Comparison of ENCODE assay signal across 8 mouse cellular contexts in the genomic region with DNA sequence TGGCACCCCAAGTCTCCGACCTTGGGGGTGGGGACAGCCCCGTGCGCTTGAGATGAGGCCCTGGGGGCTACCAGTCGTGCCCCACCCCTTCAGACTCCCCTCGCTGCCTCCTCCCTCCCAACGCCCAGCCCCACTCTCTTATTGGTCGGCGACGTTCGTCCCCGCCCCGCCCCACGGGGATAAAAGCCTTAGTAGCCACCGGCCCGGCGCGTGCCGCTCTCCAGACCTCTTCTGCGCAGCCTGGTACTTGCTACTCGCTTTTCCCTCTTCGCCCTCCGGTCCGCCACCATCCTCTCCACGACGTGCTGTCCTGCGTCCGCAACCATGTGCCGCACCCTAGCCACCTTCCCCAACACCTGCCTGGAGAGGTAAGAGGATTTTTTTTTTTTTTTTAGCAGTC. TPM values are rescaled to one million over a fixed set of nuclear protein-coding genes. Genes with fewer than 3 reads are reported as not detected.
DNase-seq lines count a peak whose midpoint lies in the region; ATAC-seq and TF ChIP-seq lines count a peak whose summit lies in the region.

TSS of gene Rgs16 (plus strand) at position 205 of the 400 bp plus-strand sequence.

- peaks cover 48% of the 10 kb centered on the region for H3K27me3 ChIP-seq in intestine, embryonic 14.5 days (replicated peaks; ENCODE audit: control insufficient read depth, insufficient read depth, low read length)
- H3K27me3 ChIP-seq in limb, embryonic 11.5 days (ENCODE audit: control insufficient read depth, insufficient read depth, low read length): peaks cover 14% of the 10 kb centered on the region; the same call in 1 of the 2 replicates
- peaks cover 13% of the 10 kb centered on the region; the same call in 1 of the 2 replicates for H3K27me3 ChIP-seq in midbrain, embryonic 11.5 days (ENCODE audit: control insufficient read depth, insufficient read depth, low read length)
- H3K27me3 ChIP-seq in small intestine, adult 2 months (ENCODE audit: control insufficient read depth, insufficient read depth, low read length): peaks cover 21% of the 10 kb centered on the region

- H3K4me2 ChIP-seq in intestine, embryonic 14.5 days (ENCODE audit: low read length): peak within 1 kb of the TSS; percentile 68
- peak within 1 kb of the TSS; percentile 76 for H3K4me2 ChIP-seq in limb, embryonic 11.5 days (ENCODE audit: low read depth, severe bottlenecking)
- peak within 1 kb of the TSS; percentile 71 for H3K4me2 ChIP-seq in midbrain, embryonic 11.5 days

- peaks cover 5% of the 10 kb centered on the region; the same call in 1 of the 2 replicates for H3K4me1 ChIP-seq in intestine, embryonic 14.5 days (replicated peaks; ENCODE audit: control insufficient read depth, insufficient read depth, low read length)
- H3K4me1 ChIP-seq in limb, embryonic 11.5 days (ENCODE audit: control insufficient read depth, insufficient read depth, low read length): peaks cover 3% of the 10 kb centered on the region; the same call in 1 of the 2 replicates
- peaks cover 32% of the 10 kb centered on the region for H3K4me1 ChIP-seq in midbrain, embryonic 11.5 days (ENCODE audit: control insufficient read depth, insufficient read depth, low read length)
- H3K4me1 ChIP-seq in small intestine, adult 2 months (ENCODE audit: control insufficient read depth, insufficient read depth, insufficient read length, low read length): peaks cover 4% of the 10 kb centered on the region; the same call in 1 of the 2 replicates

- no peak; the same call in 1 of the 2 replicates for TF ChIP-seq POLR2A in small intestine, adult 2 months (IDR thresholded peaks at IDR 0.05; ENCODE audit: low read depth, low read length)

- no peak within 1 kb of the TSS for H3K27ac ChIP-seq in intestine, embryonic 14.5 days (ENCODE audit: low read depth)
- H3K27ac ChIP-seq in limb, embryonic 11.5 days (replicated peaks; ENCODE audit: low read depth, low read length): no peak within 1 kb of the TSS
- no peak within 1 kb of the TSS for H3K27ac ChIP-seq in midbrain, embryonic 11.5 days (ENCODE audit: low read depth, low read length)
- H3K27ac ChIP-seq in small intestine, adult 2 months (ENCODE audit: insufficient read depth, low read depth, low read length): no peak within 1 kb of the TSS

- 0 out of 2 replicates have a peak within 1 kb of the TSS, but pooled peaks have one; percentile 30 for H3K9ac ChIP-seq in intestine, embryonic 14.5 days (ENCODE audit: low read length)
- peak within 1 kb of the TSS; percentile 44 for H3K9ac ChIP-seq in limb, embryonic 11.5 days (ENCODE audit: low read length)
- peak within 1 kb of the TSS; percentile 65 for H3K9ac ChIP-seq in midbrain, embryonic 11.5 days (ENCODE audit: low read length)

- peak; percentile 85 to 91 for DNase-seq in adrenal gland, adult 18-20 months (ENCODE audit: low spot score in 2 of 2)
- peak; percentile 81 to 90 for DNase-seq in gastrocnemius, postnatal 4 days (ENCODE audit: low spot score in 2 of 2)
- DNase-seq in intestine, embryonic 14.5 days (ENCODE audit: low spot score): peak; percentile 74
- peak; percentile 83 for DNase-seq in limb, embryonic 11.5 days (ENCODE audit: low spot score)
- DNase-seq in midbrain, embryonic 11.5 days (ENCODE audit: low spot score, missing footprints): peak; percentile 98
- no peak for DNase-seq in c-Kit-positive CD71-positive TER-119-positive erythroid progenitor cells, embryonic 14.5 days (ENCODE audit: low spot score)

- 2% methylated on average over 28 of the region's 28 CpGs for WGBS in intestine, embryonic 14.5 days
- 0% methylated on average over 27 of the region's 28 CpGs for WGBS in limb, embryonic 11.5 days
- 2% methylated on average over 28 of the region's 28 CpGs for WGBS in midbrain, embryonic 11.5 days
- WGBS in small intestine, adult 2 months: under 1% methylated on average over 28 of the region's 28 CpGs

- H3K4me3 ChIP-seq in intestine, embryonic 14.5 days (ENCODE audit: low read depth, low read length): peak within 1 kb of the TSS; percentile 40
- H3K4me3 ChIP-seq in limb, embryonic 11.5 days (ENCODE audit: low read depth, low read length): peak within 1 kb of the TSS; percentile 41
- peak within 1 kb of the TSS; percentile 52 for H3K4me3 ChIP-seq in midbrain, embryonic 11.5 days (ENCODE audit: low read depth, low read length)
- H3K4me3 ChIP-seq in small intestine, adult 2 months (ENCODE audit: low read depth, low read length): peak within 1 kb of the TSS; percentile 52

- H3K9me3 ChIP-seq in intestine, embryonic 14.5 days (ENCODE audit: control insufficient read depth, low read length): no peaks in the 10 kb centered on the region
- H3K9me3 ChIP-seq in limb, embryonic 11.5 days (ENCODE audit: control insufficient read depth, low read length): no peaks in the 10 kb centered on the region
- no peaks in the 10 kb centered on the region for H3K9me3 ChIP-seq in midbrain, embryonic 11.5 days (ENCODE audit: control insufficient read depth, low read length)

- TF ChIP-seq CTCF in small intestine, adult 2 months (IDR thresholded peaks at IDR 0.05; ENCODE audit: extremely low read depth, insufficient read length, insufficient replicate concordance, low read depth, low read length): no peak

- peak; percentile 83 for ATAC-seq in common myeloid progenitor, adult 5-6 weeks (replicated peaks; ENCODE audit: low read depth, poor library complexity, severe bottlenecking)
- ATAC-seq in intestine, embryonic 14.5 days (replicated peaks; ENCODE audit: low FRiP score, low TSS enrichment, low read depth): peak; percentile 76
- peak; percentile 81 for ATAC-seq in limb, embryonic 11.5 days (ENCODE audit: insufficient number of reproducible peaks, low FRiP score, low TSS enrichment, low read depth)
- peak; percentile 81 for ATAC-seq in midbrain, embryonic 11.5 days (ENCODE audit: low FRiP score)

- H3K36me3 ChIP-seq in intestine, embryonic 14.5 days (ENCODE audit: control insufficient read depth, insufficient read depth, low read length): no peaks in the 10 kb centered on the region
- H3K36me3 ChIP-seq in limb, embryonic 11.5 days (ENCODE audit: control insufficient read depth, insufficient read depth, low read length): no peaks in the 10 kb centered on the region
- H3K36me3 ChIP-seq in midbrain, embryonic 11.5 days (ENCODE audit: control insufficient read depth, insufficient read depth, low read length): no peaks in the 10 kb centered on the region
- no peaks in the 10 kb centered on the region for H3K36me3 ChIP-seq in small intestine, adult 2 months (ENCODE audit: control insufficient read depth, insufficient read depth, low read length)

RNA-seq across cellular contexts. Expression of gene Rgs16, which starts in this region (rescaled TPM):
- 1 to 10 TPM; 1.3 to 6.1 TPM for total RNA-seq in adrenal gland, adult 18-20 months (2021)
- total RNA-seq in common myeloid progenitor, adult 5-6 weeks (2017): not detected in 2 replicates
- total RNA-seq in gastrocnemius, postnatal 4 days (2021): 10 to 100 TPM; 13.8 to 16.9 TPM
- polyA plus RNA-seq in intestine, embryonic 14.5 days (2014; fragmentation: Nextera tagmentation; extraction: Ambion mirVana): 2.4 and 2.7 TPM in 2 replicates
- polyA plus RNA-seq in limb, embryonic 11.5 days (2014; fragmentation: Nextera tagmentation; extraction: Ambion mirVana): 4.8 and 4.9 TPM in 2 replicates
- 20.3 and 21.6 TPM in 2 replicates for polyA plus RNA-seq in midbrain, embryonic 11.5 days (2014; fragmentation: Nextera tagmentation; extraction: Ambion mirVana)
- 0.18 and 0.34 TPM in 2 replicates for polyA plus RNA-seq in small intestine, adult 2 months (2012; rRNA removed)

Comparison
In these comparisons a context has a peak if more than half of its experiments do, and no peak if none do; other contexts are left out.
1. Peak in ATAC-seq in common myeloid progenitor, adult 5-6 weeks; RNA of the gene not detected or under 1 TPM.